Mouse (Mus musculus) natural killer cell, adult 2 months (primary cell): ENCODE measurements around the gene Pus10.
"Not testable (repeated sequence)": the region's sequence is repeated elsewhere in the genome, so short reads cannot be mapped to it uniquely, and the experiment has no call there.

Experiments
- DNase-seq, 2 experiments: peaks; one replicate each; pipeline ENCODE4 v3.0.0; 2022; ENCODE audit warnings: low spot score in 2 of 2

The Pus10 gene

DNA sequence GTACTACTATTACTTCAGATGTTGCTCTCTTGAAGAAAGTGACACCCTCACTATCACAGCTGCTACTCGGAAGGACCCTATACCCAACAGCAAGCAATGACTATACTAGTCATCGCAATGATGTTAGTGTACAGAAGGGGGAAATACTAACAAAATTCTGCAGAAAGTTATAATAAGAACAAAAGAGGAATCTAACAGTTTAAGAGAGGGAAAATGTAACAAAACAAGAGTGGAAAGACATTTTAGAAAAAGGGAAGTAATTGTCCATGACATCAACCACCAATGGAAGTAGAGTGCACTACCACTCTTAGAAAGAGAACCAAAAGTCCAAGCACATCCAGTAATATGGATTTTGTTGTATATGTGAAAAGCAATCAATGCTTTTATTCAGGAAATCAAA lies 97.2 kb downstream of the Pus10 start:
- DNase-seq = no peak

DNA sequence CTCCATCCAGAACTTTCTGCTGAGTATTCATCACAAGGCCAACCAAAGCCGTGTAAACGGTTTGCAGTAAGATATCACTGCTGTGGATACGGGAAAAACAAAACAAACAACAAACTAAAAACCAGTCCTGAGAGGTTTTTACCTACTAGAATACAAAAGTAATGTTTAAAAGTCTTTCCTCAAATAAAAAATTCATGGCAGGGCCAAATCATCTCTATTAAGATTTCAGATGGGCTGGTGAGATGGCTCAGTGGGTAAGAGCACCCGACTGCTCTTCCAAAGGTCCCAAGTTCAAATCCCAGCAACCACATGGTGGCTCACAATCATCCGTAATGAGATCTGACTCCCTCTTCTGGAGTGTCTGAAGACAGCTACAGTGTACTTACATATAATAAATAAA lies 101.9 kb downstream of the Pus10 start:
- not testable (repeated sequence) for DNase-seq

DNA sequence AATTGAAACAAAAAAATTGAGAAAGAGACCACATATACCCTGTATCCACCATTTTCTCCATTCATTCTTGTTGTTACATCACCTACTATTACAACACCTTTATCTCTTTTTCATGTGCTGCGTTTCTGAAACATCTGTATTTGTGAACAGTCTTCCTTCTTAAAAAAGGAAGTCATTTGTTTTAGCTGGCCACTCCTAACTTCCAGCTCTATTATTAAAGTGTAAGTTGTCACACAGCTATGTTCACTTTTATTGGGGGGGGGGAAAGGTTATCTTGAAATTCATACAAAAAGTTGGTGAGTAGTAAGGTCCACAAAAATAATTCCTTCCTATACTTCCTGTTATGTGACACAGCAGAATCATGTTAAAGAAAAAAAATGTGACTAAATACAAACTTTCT lies 102.5 kb downstream of the Pus10 start:
- DNase-seq = no peak

DNA sequence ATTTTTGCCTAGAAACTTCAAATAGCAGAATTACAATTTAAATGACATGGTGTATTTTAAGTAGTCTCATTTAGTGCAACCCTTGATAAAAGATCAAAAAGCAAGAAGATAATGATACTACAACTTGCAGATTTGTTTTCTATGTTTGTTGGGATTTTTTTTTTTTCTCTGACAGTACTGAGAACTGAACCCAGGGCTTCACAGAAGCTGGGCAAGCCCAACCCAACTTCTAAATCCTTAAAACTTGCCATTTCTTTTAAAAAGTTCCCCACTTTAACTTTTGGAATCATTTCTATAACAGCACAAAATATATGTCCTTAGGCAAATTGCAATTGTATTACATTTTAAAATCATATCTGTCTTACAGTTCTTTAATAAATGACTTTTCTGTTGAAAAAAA lies 103.6 kb downstream of the Pus10 start:
- no peak for DNase-seq

DNA sequence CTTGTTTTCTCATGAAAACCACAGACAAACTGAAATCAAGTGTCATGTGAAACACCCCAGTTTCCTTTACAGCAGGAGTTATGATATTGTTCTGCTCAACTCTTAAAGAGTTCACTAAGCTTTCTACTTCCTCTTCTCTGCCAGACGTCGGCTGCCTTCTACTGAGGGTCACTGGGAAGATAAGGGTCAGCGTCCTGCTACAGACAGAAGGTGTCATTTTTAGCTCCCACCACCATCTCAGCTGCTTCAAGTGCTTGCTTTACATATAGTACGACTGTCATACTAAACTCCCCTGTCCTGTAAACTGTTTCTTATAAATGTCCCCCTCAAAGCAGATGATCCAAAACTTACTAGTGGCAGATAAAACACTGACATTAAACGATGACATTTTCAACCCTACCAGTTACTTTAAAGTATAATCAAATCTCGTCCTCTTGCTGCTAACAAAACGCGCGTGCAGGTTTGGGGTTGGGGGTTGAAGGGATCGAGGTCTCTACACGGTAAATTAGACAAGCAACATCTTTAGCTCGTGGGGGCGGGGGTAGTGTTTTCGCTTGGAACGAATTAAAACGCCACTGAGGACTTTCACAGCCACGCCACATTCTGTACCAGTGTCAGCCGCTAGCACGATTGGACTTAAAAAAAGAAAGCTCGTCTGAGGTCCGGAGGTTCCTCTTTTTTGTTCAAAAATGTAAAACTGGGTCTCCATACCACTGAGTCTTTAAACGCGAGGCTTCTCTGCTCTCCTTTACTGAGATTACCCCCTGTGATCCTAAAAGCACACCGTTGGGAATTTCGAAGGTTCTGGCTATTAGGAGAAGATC lies 104.4 kb downstream of the Pus10 start:
- peak; percentile 50 to 61 for DNase-seq

DNA sequence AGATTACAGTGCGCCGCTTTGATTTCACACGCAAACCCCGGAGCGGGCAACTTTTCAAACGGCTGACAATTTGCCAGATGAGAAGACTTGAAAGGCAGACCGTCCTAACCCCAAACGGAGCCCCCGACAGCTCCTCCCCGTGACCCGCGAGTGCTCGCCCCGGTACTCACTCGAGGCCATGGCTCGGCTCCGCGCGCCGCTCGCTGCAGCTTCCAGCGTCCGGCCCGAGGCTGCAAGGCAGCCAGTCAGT lies 105.0 kb downstream of the Pus10 start:
- DNase-seq = no peak

DNA sequence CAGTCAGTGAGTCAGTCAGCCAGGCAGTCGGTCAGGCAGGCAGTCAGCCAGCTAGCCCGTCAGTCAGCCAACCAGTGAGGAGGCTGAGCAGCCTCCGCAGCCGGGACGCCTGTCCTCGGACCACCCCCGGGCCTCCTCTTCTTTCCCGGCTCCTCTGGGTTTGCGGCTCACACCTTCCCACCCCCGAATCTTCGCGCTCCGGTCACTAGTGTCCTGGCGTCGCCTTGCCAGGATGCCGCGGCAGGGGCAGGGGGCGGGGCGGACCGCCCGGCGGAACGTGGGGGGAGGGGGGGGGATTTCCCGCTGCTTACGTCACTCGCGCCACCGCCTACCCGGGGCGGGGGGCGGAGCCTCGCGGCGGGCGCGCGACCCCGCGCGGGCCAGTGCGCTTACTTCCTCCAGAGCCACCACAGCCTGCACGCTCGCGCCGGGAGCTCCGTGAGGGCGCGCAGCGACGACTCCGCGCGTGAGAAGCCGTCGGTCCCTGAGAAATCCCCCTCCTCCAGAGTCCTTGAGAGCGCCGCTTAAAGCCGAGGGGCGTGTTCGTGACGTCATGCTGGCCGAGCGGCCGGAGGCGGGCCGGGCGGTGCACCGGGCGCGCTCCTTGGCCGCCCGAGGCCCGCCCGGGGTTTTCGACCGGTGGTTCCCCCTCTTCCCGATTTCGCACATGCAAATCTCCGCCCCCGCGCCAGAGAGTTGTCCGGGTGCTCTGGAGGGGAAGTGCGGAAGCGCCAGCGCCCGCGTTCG lies 105.5 kb downstream of the Pus10 start, which contains the start of gene Rel:
Rel (minus strand) TSS at position 211 of the 747 bp plus-strand sequence.
- peak; percentile 91 to 94 for DNase-seq

DNA sequence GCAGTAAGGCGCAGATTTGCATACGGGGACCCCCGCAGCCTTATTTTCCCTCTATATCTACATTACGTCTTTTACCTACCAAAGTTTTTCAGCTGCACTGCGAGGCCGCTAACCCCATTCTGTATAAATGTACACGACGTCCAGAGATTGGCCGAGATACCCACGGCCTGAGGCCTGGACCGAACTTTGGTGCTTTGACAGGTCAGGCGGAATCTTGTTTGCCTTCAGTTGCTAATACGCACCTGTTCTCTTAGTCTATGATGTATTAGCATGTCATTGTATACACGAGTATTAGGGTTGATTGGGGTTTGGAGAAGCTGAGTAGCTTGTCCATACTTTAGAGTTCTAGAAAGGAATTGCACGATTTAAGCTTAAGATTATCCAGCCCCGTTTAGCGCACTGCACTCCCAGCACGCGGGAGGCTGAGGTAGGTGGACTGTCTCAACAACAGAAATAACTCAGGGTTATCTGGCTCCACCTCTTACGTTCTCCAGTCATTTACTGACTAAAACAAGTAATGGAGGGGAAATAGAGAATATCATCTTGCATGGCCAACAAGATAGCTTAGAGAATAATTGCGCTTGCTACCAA lies 106.1 kb downstream of the Pus10 start:
- DNase-seq = no peak

DNA sequence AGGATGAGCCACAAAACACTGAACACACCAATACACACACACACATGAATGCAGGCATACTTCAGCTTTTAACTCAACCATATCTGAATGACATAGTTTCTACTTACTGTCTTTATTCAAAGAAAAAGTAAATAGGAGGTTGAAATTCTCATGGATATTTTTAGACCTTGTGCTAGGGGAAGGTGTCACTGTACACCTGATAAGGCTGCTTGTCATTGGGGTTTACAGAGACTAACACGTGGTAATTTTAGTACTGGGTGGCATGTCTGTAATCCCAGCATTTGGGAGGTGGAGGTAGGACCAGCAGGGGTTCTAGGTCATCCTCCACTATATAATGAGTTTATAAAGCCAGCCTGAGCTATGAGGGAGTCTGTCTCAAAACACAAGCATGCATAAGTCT lies 107.0 kb downstream of the Pus10 start:
- DNase-seq = no peak

DNA sequence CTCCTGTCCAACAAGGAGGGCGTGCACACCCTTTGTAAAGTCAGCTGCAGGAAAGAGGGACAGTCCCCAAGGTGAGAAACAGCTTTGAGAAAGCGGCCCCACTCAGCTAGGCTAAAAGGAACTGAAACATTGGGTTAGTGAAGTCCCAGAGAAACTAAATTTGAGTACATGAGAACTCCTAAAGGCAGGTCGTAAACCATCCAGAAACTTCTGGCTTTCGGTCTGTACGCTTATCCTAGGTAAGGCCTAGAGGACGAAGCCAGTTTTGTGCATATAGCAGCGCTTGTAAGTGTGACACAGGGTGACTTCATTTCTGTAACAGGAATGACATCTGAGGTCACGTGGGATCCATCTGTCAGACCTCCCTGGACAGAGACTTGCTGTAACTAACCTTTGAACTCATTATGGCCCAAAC lies 113.3 kb downstream of the Pus10 start:
- peak in 1 of 2 experiments; percentile 62 for DNase-seq

DNA sequence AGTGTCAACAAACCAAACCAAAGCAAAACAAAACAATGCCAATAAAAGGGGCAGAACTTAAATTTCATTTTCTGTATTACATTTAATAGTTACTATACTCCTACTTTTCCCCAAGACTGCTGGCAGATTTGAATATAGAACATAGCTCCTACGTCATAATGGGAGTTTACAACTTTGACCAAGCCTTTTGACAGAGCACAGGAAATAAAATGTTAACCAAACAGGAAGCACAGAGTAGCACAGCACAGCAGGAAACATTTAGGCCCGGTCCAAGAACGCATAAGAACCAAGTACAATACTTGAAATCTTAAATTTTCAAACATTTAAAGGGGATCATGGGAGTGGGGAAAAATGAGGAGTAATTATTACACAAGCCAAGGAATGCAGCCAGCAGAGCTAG lies 116.6 kb downstream of the Pus10 start:
- no peak for DNase-seq
